Mouse (Mus musculus): ENCODE data around the gene Plxnb1.

GRCm38 (mm10) chr9:109111591-109111990, 16.4 kb downstream of the Plxnb1 start:
- TF ChIP-seq POLR2A (IDR thresholded peaks at IDR 0.05; ENCODE audit: control insufficient read depth, low read depth, low read length) (no peak), CTCF (IDR thresholded peaks at IDR 0.05; ENCODE audit: control insufficient read depth, insufficient read depth, insufficient replicate concordance, low read depth, low read length) (no peak)
